Mouse (Mus musculus) cerebellum, adult 2 months (tissue): Measurements from ENCODE around the gene Nckap5.

Experiments
- CTCF ChIP-seq: fragments of 200-500 bp; IDR thresholded peaks from 2 replicates; pipeline ENCODE4 v1.5.1; 2011; ENCODE audit warnings: low read depth, mild to moderate bottlenecking, control low read depth, low read length, moderate library complexity, borderline replicate concordance; ENCODE audit not compliant: insufficient read depth
- POLR2A ChIP-seq: fragments of 200-500 bp; IDR thresholded peaks from 2 replicates; pipeline ENCODE4 v1.6.1; 2011; ENCODE audit warnings: low read length, control low read depth, borderline replicate concordance; ENCODE audit not compliant: insufficient read depth

DNA sequence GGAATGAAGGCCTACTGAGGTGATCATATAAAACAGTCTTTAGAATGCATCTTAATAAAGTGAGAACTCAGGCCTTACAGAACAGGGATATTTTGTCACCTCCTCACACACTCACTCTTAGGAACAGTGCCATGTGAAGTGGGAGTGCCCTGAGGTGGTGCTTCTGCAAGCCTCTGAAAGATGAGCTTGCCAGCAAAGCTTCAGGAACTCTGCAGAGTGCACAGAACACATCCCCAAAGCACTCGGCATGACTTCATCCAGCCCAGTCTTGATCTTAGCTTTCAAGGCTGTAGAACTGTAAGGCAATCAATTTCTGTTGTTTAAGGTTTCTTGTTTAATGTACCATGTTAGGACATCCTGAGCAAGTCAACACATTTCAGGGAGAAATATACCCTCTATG, 372.9 kb downstream of the Nckap5 start:
- TF ChIP-seq CTCF (no peak), POLR2A (no peak)
